Mouse (Mus musculus) heart, embryonic 12.5 days (tissue): Measurements from ENCODE around the gene AW209491. TPM values are rescaled to one million over a fixed set of nuclear protein-coding genes. Genes with fewer than 3 reads are reported as not detected.

Experiments
- ATAC-seq: fragments of 200-750 bp; cut with Nextera tagmentation; 2 replicates; pipeline ENCODE4 v1.8.0; 2017; ENCODE audit warnings: moderate TSS enrichment, moderate library complexity; ENCODE audit not compliant: insufficient number of reproducible peaks, low FRiP score
- H3K27ac ChIP-seq: fragments of 300-500 bp; sonication (generic); 2 replicates; pipeline ENCODE4 v1.5.1; 2016; ENCODE audit warnings: mild to moderate bottlenecking, moderate library complexity; ENCODE audit not compliant: poor library complexity, severe bottlenecking
- H3K27me3 ChIP-seq: fragments of 300-500 bp; sonication (generic); replicated peaks from 2 replicates; pipeline ENCODE4 v1.6.1; 2016; ENCODE audit warnings: mild to moderate bottlenecking, moderate library complexity
- H3K36me3 ChIP-seq: fragments of 300-500 bp; sonication (generic); 2 replicates; pipeline ENCODE4 v1.6.1; 2016; ENCODE audit warnings: mild to moderate bottlenecking, moderate library complexity
- H3K4me1 ChIP-seq: fragments of 300-500 bp; sonication (generic); replicated peaks from 2 replicates; pipeline ENCODE4 v1.6.1; 2016; ENCODE audit warnings: mild to moderate bottlenecking
- H3K4me2 ChIP-seq: fragments of 300-500 bp; sonication (generic); 2 replicates; pipeline ENCODE4 v1.6.1; 2016; ENCODE audit warnings: mild to moderate bottlenecking, moderate library complexity
- H3K4me3 ChIP-seq: fragments of 300-500 bp; sonication (generic); 2 replicates; pipeline ENCODE4 v1.5.1; 2016; ENCODE audit warnings: mild to moderate bottlenecking
- H3K9ac ChIP-seq: fragments of 300-500 bp; sonication (generic); 2 replicates; pipeline ENCODE4 v1.6.1; 2016; ENCODE audit warnings: mild to moderate bottlenecking, moderate library complexity
- H3K9me3 ChIP-seq: fragments of 300-500 bp; sonication (generic); replicated peaks from 2 replicates; pipeline ENCODE4 v1.6.1; 2016; ENCODE audit warnings: mild to moderate bottlenecking, moderate library complexity
- WGBS: fragments of 180-500 bp; shearing (Covaris S2); methylation state at CpG from one replicate; pipeline ENCODE4 v1.1.7; 2016; 5-methylcytosine and 5-hydroxymethylcytosine counted together
- polyA plus RNA-seq: library from polyadenylated mRNA; unstranded; fragments of >200 nt; fragmentation: Nextera tagmentation; extraction: Ambion mirVana; gene quantifications from 2 replicates; pipeline ENCODE4 v1.2.1, GENCODE M21; 2016

Gene AW209491
- polyA plus RNA-seq, 1 experiment from 2014 or later, result 18.6 TPM

GRCm38 (mm10) chr13:14670342-14670741, 40.4 kb downstream of the AW209491 start:
- Histone ChIP-seq H3K36me3 (no peaks in the 10 kb centered on the region), H3K4me3 (no peak overlapping the region), H3K9ac (no peak overlapping the region), H3K27me3 (no peaks in the 10 kb centered on the region), H3K27ac (no peak overlapping the region), H3K4me2 (no peak overlapping the region), H3K4me1 (no peaks in the 10 kb centered on the region), H3K9me3 (no peaks in the 10 kb centered on the region)
- 27% methylated on average over 2 of the region's 2 CpGs for WGBS
- no peak for ATAC-seq

Other genes starting within 250 kb of the AW209491 start
- gene Hecw1, start 106.9 kb upstream of the AW209491 start, polyA plus RNA-seq, result 0.37 and 0.72 TPM in 2 replicates
- 106 and 120 TPM in 2 replicates for gene Mrpl32, start 17.0 kb upstream of the AW209491 start, polyA plus RNA-seq
- gene Psma2, start 16.9 kb upstream of the AW209491 start, polyA plus RNA-seq, result 132 and 137 TPM in 2 replicates